Mouse (Mus musculus): ENCODE results near the gene Ptprz1.
A peak's percentile ranks its signal among the peaks of the same experiment; 100 is the strongest.

Gene Ptprz1

GRCm38 (mm10) chr6:22874781-22875613 is at the start of gene Ptprz1:
Gene Ptprz1 (plus strand): TSS chr6:22875502.
- DNase-seq, result peak; percentile 71

- peak; percentile 26 for DNase-seq
Measured at GRCm38 (mm10) chr6:22833637-22834036, 41.7 kb upstream of the Ptprz1 start.

GRCm38 (mm10) chr6:22834100-22834970 is 41.0 kb upstream of the Ptprz1 start:
- DNase-seq, result peak; percentile 12

GRCm38 (mm10) chr6:22875614-22876541 is 576 bp downstream of the Ptprz1 start:
- peak; percentile 15 for DNase-seq

GRCm38 (mm10) chr6:22887978-22888377 is 12.7 kb downstream of the Ptprz1 start:
- DNase-seq, result no peak

- DNase-seq, result no peak
Measured at GRCm38 (mm10) chr6:22889333-22889732, 14.0 kb downstream of the Ptprz1 start.

- DNase-seq, result no peak
Measured at GRCm38 (mm10) chr6:22901983-22902382, 26.7 kb downstream of the Ptprz1 start.

- DNase-seq, result no peak
Measured at GRCm38 (mm10) chr6:22908510-22909256, 33.4 kb downstream of the Ptprz1 start.

GRCm38 (mm10) chr6:22909257-22909907 is 34.1 kb downstream of the Ptprz1 start:
- DNase-seq, result no peak

GRCm38 (mm10) chr6:22909908-22910260 is 34.6 kb downstream of the Ptprz1 start:
- DNase-seq, result no peak

GRCm38 (mm10) chr6:22922880-22923279 is 47.6 kb downstream of the Ptprz1 start:
- no peak for DNase-seq

GRCm38 (mm10) chr6:22932768-22933265 is 57.5 kb downstream of the Ptprz1 start:
- DNase-seq, result no peak

GRCm38 (mm10) chr6:22937126-22937525 is 61.8 kb downstream of the Ptprz1 start:
- no peak for DNase-seq

GRCm38 (mm10) chr6:22937526-22937925 is 62.2 kb downstream of the Ptprz1 start:
- no peak for DNase-seq

GRCm38 (mm10) chr6:22944191-22944590 is 68.9 kb downstream of the Ptprz1 start:
- no peak for DNase-seq

GRCm38 (mm10) chr6:22963374-22963773 is 88.1 kb downstream of the Ptprz1 start:
- no peak for DNase-seq

GRCm38 (mm10) chr6:22968073-22968472 is 92.8 kb downstream of the Ptprz1 start:
- no peak for DNase-seq

GRCm38 (mm10) chr6:22983769-22984519 is 108.6 kb downstream of the Ptprz1 start:
- DNase-seq, result no peak

GRCm38 (mm10) chr6:22984520-22985154 is 109.3 kb downstream of the Ptprz1 start:
- no peak for DNase-seq

- DNase-seq, result no peak
Measured at GRCm38 (mm10) chr6:23003152-23003551, 127.8 kb downstream of the Ptprz1 start.

Measured in right cerebral cortex, postnatal 14 days (tissue).